Mouse (Mus musculus): ENCODE measurements around the gene Usp35.

The Usp35 gene

DNA sequence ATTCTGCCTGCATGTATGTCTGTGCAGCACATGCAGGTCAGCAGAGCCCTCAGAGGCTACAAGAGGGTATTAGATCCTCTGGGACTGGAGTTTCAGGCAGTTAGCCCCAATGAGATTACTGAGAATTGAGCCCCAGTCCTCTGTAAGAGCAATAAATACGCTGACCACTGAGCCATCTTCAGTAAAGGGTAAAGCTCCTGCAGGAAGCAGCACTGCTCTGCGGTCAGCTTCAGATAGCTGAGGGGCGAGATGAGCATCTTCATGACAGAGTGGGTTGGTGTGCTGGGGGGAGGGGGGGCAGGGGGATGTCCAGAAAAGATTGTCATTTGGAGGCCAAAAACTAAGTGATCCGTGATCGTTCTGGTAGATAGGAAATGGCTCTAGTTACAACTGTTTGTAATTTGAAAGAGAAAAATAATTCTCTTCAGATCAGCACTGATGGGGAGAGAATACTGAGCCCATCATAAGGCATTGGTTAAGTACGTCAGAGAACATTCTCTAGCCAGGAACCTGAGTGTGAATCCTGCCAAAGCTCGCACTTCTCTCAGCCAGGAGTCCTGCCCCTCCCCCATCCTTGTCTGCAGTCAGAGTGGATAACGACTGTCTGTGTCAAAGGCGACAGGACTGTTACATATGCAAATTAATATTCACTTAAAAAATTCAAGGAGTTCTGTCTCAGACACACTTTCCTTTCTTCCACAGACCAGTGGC lies 14.4 kb upstream of the Usp35 start:
- peak; percentile 26 for DNase-seq

DNA sequence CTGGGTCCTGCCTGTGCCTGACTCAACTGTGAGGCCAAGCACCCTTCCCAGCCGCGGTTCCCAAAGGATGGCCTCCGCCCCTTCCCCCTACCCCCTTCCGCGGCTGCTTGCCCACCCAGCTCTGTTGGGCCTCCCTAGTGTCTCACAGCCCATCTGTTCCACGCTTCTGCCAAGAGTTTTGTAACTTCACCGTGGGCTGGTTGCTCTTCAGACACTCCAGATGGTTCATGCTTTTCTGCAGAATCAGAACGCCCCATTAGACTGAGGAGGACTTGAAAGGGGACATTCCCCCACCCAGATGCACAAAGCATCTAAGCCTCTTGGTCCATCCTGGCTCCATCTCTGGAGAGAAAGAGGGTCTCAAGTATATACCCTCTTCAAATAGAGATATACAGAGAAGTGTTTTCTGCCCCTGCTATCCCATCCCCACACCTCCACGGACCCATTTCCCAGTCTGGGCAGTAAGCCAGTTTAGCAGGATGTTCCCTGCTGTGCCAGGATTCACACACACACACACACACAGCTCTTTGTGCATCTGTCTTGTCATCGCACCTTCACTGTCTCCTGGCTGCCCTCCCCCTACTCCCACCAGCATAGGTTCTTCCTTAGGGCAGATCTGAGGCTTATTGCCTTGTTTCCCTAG lies 13.5 kb upstream of the Usp35 start:
- peak; percentile 2 for DNase-seq

DNA sequence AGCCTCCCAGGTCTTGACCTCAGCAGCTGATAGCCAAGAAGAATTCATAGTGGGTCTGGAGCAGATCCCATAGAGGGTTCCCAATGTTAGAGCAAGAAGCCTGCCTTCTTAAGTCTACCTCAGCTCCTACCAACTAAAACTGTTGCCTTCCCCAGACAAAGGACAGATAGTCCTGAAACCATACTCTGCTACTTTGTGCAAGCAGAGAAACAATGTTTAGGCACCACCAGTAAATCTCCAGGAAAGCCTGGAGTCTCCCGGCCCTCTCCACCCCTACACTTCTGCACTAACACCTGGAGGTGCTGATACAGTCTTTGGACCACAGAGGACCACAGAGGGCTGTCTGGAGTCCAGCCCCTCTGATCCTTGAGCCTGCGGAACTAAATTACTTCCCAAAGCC lies 12.8 kb upstream of the Usp35 start:
- peak; percentile 0 for DNase-seq

DNA sequence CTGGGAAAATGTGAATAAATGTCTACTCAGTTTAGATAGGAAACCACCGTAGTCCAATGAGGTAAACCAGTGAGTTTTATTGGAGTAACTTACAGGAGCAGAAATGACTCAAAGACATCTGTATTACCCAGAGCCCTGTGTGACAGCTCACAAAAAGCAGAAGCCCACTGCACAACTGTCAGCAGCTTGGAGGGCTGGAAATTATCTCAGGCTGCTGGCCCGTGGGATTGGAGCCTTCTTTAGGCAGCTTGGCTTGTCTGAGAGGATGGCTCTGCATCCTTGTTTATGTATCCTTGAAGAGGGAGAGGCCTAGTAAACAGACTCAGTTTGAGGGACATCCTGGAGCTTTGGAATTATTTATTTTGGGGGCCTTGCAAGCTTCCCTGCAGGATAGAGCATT lies 11.1 kb upstream of the Usp35 start:
- no peak for DNase-seq

DNA sequence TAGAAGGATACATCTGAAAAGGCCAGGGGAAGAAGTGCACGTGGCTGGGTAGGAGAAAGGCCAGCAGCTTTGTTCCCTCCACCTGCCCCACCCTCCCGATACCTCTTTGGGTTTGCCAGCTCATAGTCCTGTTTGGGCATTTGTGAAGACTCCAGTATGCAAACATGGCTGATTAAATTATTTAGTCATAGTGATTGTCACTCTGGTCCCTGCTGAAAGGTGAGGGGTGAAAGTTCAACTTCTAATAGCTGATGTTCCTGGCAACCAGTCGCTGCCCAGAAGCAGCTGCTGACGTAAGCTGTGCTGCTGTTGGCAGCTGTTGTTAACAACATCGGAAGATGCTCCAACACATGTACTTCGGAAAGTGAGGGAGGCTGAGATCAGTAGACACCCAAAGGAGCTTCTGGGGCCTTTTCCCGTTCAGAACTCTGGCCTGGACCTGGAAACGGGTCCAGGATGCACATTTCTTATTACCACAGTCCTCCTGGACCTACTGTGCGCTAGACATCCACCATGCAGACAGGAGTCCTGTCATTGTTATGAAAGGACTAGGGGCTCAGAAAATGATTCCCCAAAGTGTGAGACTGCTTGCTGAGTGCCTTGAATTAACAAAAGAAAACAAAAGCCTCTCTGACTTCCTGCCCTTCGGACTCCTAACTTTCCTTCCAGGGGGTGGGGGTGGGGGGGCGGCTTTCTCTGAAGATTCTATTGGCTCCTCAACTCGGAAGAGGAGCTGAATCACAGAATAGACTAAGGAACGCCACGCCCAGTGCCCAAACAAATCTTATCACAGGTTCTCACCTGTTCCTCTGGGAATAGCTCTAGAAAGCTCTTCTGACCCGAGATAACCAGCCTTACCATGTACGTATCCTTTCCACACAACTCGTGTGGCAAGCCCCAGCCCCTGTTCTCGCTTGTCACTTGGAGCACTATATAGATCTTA lies 9.4 kb upstream of the Usp35 start:
- DNase-seq, result peak; percentile 25

DNA sequence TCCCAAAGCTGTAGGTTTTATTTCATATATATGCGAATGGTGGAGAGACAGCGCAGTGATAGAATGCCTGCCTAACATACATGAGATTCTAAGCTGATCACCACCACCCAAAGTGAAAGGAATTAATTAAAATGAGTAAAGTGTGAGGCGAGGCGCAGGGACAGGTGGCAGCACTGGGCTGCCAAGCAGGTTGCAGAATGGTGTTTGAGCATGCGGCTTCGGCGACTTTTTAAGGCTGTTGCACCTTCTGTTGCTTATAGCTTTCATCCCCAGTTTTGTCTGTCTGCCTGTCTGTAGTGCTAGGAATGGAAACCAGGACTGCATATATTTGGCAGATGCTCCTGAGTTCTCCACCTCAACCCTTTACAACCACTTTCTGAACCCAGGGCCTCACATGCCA lies 7.8 kb upstream of the Usp35 start:
- DNase-seq, result no peak

DNA sequence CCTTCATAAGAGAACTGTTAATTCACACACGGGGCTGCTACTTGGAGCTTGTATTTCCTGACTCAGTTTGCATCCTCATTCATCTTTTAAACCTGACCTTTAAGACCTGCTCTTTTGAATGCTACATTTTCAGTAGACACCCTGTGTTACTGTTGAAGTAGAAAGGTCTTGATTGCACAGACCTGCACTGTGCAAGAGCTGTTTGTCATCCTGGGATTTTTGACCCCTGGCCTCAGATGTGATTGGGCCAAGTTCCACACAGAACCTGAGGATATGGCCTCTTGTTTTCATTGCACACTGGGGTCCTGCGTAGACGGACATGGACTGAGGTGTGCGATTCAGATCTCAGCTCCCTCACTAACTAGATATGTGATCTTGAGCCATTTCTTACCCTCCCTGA lies 6.8 kb upstream of the Usp35 start:
- DNase-seq, result no peak

DNA sequence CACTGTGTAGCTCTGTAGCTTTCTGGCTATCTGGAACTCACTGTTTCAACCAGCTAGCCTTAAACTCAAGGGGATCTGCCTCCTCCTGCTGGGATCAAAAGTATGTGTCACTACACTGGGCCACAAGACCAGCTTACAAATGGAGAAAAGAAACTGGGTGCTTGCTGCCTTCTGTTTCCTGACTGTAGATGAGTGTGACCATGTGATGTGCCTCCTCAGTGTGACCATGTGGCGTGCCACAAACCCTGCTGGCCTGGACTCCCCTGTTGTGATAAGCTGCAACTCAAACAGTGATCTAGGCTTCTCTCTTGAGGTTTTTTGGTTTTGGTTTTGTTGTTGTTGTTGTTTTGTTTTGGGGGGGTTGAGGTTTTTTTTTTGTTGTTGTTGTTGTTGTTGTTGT lies 4.9 kb upstream of the Usp35 start:
- DNase-seq, result no peak

DNA sequence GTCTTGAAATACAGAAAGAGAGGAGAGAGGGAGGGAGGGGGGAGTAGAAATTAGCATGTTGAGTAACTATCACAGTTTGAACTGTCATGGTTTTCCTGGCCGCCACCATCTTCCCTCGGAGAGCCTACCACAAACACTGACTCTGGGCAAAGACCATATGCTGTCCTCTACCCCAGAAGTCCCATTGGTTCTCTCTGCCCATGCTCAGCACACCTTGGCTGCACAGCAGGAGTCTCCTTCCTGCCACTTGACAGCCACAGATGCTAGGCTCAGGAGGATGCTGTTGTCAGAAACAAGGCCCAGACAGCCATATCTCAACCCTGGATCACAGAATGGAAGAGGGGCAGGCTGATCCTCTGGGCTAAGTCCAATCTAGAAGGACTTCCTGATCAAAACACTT lies 2.6 kb upstream of the Usp35 start:
- no peak for DNase-seq

DNA sequence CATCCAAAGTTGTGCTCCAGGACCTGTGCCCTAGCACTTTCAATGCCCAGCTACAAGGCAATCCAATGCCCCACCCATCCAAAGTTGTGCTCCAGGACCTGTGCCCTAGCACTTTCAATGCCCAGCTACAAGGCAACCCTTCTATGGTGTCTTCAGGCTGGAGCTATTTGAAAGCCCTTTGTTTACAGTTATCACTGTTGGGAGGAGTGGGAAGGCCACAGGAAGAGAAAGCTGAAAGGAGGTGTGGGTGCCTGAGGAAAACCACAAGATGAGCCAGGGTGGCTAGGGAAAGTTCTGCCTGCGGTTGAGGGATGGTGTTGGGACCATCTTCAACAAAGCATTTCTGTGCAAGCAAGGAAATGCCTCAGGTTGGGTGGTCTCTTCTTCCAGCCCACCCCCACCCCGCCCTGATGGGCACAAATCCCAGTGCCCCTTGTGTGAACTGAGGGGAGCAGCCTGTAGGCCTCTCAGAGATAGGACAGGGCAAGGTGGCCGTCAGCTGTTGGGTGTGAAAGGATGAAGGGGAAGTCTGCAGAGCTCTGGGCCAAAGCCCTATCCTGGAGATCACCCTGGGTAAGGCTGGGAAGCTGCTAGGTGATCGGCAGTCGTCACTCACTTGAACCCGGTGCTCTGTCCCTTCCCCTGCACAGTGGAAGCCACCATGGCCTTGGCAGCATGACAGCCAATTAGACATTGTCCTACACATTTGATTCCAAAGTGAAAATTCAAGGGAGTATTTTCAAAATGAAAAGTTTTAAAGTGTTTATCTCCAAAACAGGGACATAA lies 1.5 kb upstream of the Usp35 start:
- no peak for DNase-seq

DNA sequence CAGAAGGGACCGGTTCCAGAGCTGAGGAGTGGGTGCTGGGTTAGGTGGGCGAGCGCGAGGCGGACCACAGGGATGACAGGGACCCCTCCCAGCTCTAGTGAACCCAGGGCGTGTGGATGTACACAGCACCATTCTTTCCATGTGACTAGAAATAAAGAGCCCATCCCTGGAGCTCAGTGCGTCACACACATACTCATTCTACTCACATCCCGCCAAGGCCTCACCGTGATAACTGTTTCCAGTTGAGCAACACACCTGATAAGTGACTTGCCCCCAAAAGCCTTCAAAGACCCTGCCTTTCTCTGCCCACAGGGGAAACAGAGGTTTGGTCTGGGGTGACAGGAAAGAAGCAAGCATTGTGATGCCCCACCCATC lies 834 bp upstream of the Usp35 start:
- no peak for DNase-seq

DNA sequence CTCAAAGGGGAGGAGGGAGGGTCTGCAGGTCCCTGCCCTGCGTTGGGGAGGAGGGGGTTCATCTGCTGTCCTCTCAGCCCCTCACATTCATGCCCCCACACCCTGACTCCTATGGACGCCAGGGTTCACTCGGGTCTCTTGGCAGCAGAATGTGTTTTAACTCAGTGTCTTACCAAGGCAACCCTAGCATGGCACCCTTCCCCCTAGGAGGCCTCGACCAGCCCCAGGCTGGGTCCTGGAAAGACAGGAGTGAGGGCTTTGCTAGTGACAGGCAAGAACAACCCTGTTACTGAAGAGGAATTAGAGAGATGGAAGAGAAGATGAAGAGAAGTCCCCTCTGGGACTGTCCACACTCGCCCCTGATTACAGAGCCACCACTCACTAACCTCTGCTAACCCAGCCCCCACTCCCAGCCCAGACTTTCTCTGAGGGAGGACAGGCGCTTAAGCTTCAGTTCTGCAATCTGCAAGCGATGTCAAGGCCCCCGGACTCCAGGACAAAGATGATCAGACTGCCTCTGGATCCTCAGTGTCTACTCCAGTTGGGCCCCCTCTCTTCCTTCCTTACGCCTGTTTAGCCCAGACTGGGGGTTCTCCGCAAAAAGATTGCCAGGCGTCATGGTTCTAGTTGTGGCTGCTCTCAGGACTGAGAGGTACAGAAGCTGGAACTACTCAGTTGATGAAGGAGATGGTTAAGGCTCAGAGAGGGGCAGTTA lies 732 bp downstream of the Usp35 start:
- DNase-seq, result no peak

DNA sequence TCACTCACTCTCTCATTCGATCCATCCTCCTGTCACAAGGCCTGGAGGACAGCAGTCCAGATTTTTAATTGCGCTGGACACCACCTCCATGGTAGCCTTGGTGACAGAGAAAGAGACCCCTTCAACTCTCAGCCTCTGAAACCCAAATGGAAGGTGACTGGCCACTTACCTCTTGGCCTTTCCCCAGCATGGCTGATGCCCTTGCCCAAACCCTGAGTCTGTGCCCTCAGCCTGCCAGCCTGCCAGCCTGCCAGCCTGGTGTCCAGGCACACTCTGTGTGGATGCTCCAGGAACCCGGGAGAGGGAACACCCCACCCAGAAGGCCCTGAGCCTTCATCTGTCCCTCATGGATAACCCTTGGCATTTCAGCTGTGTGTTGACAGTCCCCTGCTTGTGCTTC lies 2.1 kb downstream of the Usp35 start:
- DNase-seq, result no peak

DNA sequence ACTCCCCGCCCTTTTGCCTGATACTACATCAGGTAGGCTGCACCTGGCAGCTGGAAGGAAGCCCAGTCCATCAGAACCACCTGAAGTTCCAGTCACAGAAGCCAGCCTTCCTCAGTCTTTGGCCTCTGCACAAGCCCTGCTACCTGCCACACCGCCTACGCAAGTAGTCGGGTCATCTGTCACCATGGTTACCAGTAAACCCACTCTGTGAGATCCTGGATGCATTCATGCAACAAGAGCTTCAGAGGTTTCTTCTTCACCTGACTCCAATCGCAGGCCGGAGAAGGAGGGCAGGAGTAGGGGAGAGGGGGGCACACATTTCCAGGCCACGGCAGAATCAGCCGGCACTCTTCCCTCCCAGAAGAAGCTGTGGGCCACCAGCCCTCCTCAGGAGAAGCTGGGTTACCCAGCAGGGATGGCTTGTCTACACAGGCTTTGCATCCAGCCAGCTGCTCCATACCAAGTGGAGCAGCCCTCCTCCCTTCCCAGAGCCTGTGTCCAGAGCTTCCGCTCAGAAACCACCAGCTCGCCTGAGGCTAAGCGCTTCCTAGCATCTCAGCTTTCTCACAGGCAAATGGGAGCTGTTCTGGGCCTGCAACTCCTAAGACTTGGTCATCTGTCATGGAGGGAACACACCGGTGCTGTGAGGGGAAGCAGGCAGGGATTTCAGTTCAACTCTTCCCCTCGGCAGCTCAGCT lies 2.8 kb downstream of the Usp35 start:
- DNase-seq, result no peak

DNA sequence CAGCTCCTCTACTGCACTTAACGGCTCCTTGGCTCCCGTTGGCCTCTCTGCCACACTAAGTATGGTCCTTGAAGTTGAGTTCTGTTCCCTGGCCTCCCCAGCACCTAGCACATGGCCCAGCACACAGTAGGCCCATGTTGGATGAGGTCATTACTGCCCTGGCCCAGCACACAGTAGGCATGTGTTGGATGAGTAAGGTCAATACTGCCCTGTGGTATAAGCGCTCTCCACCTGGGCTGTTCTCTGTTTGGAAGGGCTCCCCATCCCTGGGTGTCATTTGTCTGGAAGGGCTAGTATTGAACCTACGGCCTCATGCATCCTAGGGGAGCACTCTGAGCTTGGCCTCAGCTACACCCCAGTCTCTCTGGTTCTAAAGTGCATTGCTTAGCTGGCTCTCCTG lies 4.4 kb downstream of the Usp35 start:
- DNase-seq, result no peak

DNA sequence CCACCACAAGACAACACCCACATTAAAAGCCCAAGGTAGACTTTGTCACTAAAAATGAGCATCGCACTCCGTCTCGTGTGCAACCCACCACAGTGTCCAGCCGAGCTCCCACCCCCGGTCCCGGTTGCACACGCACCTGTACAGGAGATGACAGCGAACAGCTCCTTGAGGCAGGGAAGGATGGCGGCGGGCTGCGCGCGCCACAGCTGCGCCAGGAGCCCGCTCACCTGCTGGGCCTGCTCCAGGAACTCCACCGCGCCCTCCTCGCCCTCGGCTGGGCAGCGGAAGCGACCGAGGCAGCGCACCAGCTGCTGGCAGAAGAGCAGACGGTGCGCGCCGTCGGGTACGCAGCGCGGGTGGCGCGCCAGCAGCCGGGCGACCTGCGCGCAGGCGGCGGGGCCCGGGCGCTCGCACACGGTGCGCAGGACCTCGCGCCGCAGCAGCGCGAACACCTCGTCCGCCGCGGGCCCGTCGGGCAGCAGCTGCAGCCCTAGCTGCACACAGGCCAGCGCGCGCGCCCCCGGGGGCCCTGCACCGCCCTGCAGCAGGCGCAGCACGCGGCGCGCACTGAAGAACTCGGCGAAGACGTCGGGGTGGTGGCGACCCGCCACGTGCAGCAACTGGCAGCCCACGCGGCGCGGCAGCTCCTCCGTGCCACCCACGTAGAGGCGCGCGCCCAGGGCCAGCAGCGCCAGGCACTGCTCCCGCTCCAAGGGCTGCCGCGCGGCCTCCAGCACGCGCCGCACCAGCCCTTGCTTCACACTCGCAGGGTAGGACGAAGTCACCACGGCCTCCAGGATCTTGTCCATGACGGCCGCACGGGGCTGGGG lies 6.4 kb downstream of the Usp35 start:
- no peak for DNase-seq

DNA sequence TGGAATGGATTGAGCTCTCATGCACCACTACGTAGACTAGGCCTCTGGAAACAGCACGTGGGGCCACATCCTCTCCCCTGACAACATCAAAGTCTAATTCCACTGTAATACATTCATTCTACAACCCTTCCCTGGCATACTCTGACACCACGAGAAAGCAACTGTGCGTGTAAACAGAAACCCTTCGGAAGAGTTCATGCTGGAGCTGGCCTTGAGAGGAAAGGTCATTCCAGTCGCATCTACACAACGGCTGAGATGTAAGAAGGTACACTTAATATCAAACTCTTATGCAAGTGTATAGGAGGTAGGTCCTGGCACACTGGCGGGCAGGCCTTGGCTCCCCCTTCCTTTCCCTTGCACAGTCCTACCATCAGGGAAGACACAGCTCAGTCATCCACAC lies 7.5 kb downstream of the Usp35 start:
- DNase-seq, result no peak

DNA sequence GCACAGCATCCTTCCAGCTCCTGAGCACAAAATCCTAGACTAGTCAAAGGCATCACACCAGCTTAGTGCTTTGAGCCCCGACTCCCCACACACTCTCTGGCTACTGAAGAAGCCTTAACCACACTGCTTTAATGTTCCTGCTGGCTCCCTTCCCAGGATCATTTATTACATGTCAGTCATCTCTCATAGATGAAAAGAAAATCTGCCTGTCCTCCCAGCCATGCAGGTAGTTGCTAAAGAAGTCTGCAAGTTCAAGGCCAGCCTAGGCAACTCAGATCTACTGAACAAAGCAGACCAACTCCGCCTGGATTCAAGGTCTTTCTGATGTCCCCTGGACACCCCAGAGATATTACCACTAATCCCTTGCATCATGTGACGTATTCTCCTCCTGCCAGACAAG lies 14.1 kb downstream of the Usp35 start:
- no peak for DNase-seq

DNA sequence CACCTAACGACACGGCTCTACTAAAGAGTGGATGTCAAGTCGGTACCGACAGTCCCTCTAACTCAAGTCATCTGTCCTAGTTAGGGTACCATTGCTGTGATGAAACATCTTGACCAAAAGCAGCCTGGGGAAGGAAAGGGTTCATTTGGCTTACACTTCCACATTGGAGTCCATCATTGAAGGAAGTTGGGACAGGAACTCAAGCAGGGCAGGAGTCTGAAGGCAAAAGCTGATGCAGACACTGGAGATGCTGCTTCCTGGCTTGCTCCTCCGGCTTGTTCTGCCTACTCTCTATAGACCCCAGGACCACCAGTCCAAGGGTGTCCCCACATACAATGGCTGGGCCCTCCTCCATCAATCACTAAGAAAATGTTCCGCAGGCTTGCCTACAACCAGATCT lies 16.2 kb downstream of the Usp35 start:
- no peak for DNase-seq

DNA sequence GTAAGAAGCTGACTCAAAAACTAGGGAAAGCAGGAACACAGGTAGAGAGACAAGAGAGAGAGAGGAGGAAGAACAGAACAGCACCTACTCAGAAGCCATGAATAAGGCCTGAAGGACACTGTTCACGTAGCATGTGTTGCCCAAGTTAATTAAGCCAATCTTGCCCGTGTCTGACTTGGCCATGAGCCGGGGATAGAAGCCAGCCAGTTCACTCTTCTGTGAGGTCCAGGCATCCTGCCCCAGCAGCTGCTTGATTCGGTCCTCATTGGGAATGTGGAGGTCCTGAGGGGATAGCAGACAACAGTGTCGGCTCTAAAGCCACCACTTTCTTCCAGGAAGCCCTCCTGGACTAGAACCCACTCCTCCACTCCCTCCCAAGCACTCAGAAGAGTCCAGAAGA lies 17.2 kb downstream of the Usp35 start:
- DNase-seq, result no peak

Measured in liver (tissue).